Mouse (Mus musculus): ENCODE data around the gene Pet117. TPM values are rescaled to one million over a fixed set of nuclear protein-coding genes. Genes with fewer than 3 reads are reported as not detected.

The Pet117 gene
- polyA plus RNA-seq, 1 experiment from 2014 or later, result 2.3 TPM

DNA sequence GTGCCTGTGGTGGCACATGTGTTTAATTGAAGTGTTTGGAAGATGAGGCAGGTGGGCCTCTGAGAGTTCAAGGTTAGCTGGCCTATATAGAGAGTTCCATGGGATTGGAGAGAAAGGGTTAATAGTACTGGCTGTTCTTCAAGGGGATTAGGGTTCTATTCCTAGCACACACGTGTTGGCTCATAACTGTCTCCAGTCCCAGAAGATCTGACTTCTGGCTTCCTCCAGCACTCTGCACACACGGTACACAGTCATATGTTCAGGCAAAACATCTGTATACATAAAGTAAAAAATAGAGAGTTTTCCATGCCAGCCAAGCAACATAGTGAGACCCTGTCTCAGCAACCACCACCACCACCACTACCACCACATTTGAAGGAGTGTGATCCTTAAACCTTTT is 17.5 kb downstream of the Pet117 start:
- Histone ChIP-seq H3K9ac (no peak overlapping the region), H3K27me3 (no peaks in the 10 kb centered on the region), H3K4me1 (no peaks in the 10 kb centered on the region), H3K27ac (no peak overlapping the region; the same call in 1 of the 2 replicates), H3K9me3 (no peaks in the 10 kb centered on the region), H3K4me3 (no peak overlapping the region), H3K4me2 (no peak overlapping the region), H3K36me3 (peaks cover 78% of the 10 kb centered on the region)
- WGBS, result 41% methylated on average over 2 of the region's 2 CpGs
- ATAC-seq (ENCODE audit: insufficient number of reproducible peaks, low FRiP score, low TSS enrichment, low read depth), result no peak

DNA sequence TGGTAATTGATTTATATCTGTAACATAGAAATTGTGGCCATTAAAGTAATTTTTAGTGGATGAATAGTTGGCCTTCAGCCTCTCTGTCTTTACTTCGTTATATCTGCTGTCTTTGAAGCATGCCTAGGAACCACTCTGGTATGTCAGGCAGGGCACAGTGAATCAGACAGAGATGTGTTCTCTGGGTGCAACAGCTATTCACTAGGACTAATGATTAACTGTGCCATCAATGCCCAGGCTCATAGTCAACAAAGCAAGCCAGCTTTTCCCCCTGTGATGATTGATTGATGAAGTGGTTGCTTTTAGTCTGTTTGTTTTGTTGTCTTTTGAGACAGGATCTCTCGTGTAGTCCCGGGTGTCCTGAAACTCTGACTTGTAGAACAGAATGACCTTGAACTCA is 19.6 kb downstream of the Pet117 start:
- no peaks in the 10 kb centered on the region for H3K27me3 ChIP-seq
- no peak overlapping the region for H3K27ac ChIP-seq
- ATAC-seq (ENCODE audit: insufficient number of reproducible peaks, low FRiP score, low TSS enrichment, low read depth), result no peak
- H3K4me2 ChIP-seq, result no peak overlapping the region
- H3K9me3 ChIP-seq, result no peaks in the 10 kb centered on the region
- H3K9ac ChIP-seq, result no peak overlapping the region
- H3K36me3 ChIP-seq, result peaks cover 71% of the 10 kb centered on the region
- no peaks in the 10 kb centered on the region for H3K4me1 ChIP-seq
- WGBS, result 92% methylated on average over 3 of the region's 3 CpGs
- H3K4me3 ChIP-seq, result no peak overlapping the region

DNA sequence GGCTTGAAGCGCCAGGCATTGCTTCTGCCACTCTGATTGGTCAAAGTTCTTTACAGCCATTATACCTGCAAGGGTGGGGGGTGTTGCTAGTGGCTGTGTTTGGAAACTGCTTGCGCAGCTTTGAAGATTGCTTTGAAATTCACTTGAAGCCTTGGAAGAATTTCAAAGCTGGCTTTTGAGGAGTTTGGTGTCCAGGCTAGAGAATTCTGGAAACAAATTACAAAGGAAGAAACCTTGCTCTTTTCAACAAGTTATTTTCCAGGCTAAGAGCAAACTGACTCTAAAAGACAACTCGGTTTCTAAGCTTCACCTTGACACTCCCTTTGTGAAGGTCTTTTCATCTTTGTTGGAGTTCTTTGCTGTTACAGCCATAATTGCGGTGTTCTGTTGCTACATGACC is 30.7 kb downstream of the Pet117 start:
- Histone ChIP-seq H3K27ac (no peak overlapping the region), H3K9me3 (no peaks in the 10 kb centered on the region), H3K9ac (no peak overlapping the region), H3K27me3 (no peaks in the 10 kb centered on the region), H3K4me3 (no peak overlapping the region), H3K36me3 (peaks cover 93% of the 10 kb centered on the region), H3K4me1 (no peaks in the 10 kb centered on the region), H3K4me2 (no peak overlapping the region)
- no peak for ATAC-seq (ENCODE audit: insufficient number of reproducible peaks, low FRiP score, low TSS enrichment, low read depth)
- WGBS, result 85% methylated on average over 4 of the region's 4 CpGs

DNA sequence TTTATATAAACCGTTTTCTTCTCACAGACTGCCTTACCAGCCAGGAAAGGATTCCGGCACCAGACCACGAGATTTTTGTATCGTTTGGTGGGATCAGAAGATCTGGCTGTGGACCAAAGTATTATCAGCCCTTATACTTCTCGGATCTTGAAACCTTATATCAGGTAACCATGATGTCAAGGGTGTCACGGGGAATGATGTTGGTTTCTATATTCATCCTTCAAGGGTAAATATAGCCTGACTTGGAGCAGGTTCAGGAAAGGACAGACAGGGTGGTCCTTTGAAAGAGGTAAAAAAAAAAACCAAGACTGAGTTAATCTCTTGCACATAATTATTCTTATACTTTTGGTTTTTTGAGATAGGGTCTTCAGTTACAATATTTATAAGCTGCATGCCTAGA is 31.9 kb downstream of the Pet117 start:
- 86% methylated on average over 6 of the region's 6 CpGs for WGBS
- no peak for ATAC-seq (ENCODE audit: insufficient number of reproducible peaks, low FRiP score, low TSS enrichment, low read depth)
- H3K36me3 ChIP-seq, result peaks cover 91% of the 10 kb centered on the region

DNA sequence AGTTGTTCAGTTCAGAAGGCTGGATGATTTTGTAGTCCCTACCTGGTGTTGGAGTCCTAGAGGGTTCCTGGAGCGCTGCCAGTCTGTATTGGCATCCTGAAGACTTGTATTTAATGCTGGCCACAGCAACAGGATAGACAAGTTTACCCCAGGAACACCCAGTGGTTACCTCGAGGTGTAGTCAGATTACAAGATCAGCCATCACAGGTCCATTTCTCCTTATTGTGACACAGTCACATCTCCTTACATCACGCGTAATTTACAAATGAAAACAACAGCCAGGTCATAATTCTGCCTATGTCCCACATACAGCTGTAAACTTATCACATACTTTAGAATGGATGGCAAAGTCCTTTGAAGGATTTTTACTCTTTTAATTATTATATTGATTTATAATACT is 40.2 kb downstream of the Pet117 start:
- Histone ChIP-seq H3K36me3 (peaks cover 52% of the 10 kb centered on the region), H3K4me2 (no peak overlapping the region), H3K4me3 (no peak overlapping the region), H3K27ac (no peak overlapping the region), H3K9me3 (no peaks in the 10 kb centered on the region), H3K27me3 (no peaks in the 10 kb centered on the region), H3K9ac (no peak overlapping the region), H3K4me1 (no peaks in the 10 kb centered on the region)
- 85% methylated on average over 4 of the region's 4 CpGs for WGBS
- no peak for ATAC-seq (ENCODE audit: insufficient number of reproducible peaks, low FRiP score, low TSS enrichment, low read depth)

More for the DNA sequence above, 31.9 kb downstream of the Pet117 start:
- Histone ChIP-seq H3K9ac (no peak overlapping the region), H3K4me3 (no peak overlapping the region), H3K9me3 (no peaks in the 10 kb centered on the region), H3K27me3 (no peaks in the 10 kb centered on the region), H3K4me1 (no peaks in the 10 kb centered on the region), H3K27ac (no peak overlapping the region), H3K4me2 (no peak overlapping the region)

DNA sequence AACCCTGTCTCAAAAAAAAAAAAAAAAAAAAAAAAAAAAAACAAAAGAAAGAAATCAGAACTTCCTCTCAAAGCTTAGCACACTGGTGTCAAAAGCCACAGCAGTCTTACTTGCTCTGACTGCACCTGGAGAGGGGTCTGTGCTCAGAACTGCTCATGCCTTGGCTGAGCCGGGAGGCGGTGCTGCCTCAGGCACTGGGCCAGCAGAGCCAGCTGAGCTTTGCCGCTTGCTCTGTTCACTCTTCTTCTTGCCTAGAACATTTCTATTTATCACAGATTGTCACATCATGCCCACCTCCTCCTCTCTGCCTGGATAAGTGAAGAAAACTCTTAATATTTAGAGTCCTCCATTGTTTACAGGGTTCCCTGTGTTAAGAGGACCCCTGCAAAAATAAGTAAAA is 41.8 kb downstream of the Pet117 start:
- H3K4me3 ChIP-seq, result no peak overlapping the region
- H3K4me1 ChIP-seq, result no peaks in the 10 kb centered on the region
- peaks cover 45% of the 10 kb centered on the region for H3K36me3 ChIP-seq
- 56% methylated on average over 3 of the region's 3 CpGs for WGBS
- no peak overlapping the region for H3K4me2 ChIP-seq
- no peak for ATAC-seq (ENCODE audit: insufficient number of reproducible peaks, low FRiP score, low TSS enrichment, low read depth)
- H3K27me3 ChIP-seq, result no peaks in the 10 kb centered on the region
- H3K9ac ChIP-seq, result no peak overlapping the region
- no peaks in the 10 kb centered on the region for H3K9me3 ChIP-seq
- no peak overlapping the region for H3K27ac ChIP-seq

DNA sequence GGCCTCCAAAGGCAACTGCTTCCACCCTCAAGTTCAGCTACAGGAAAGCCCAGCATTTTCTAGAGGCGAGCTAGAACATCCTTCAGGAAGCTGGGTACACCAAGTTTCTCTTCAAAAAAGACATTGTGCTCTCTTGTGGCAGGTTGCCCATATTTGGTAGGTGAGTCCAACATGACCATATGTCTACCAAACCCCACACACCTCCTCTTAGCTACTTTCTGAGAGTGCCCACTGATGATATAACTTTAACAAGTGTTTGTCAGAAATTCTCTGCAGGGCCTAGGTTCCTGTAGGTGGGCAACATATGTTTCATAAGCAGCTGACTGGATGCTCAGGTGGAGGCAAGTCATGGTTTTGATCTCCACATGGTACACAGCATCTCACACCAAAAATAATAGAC is 45.9 kb downstream of the Pet117 start:
- Histone ChIP-seq H3K27me3 (no peaks in the 10 kb centered on the region), H3K9me3 (no peaks in the 10 kb centered on the region), H3K4me1 (peaks cover 5% of the 10 kb centered on the region; the same call in 1 of the 2 replicates), H3K9ac (no peak overlapping the region), H3K4me3 (no peak overlapping the region), H3K36me3 (peaks cover 15% of the 10 kb centered on the region), H3K27ac (no peak overlapping the region), H3K4me2 (no peak overlapping the region)
- no peak for ATAC-seq (ENCODE audit: insufficient number of reproducible peaks, low FRiP score, low TSS enrichment, low read depth)
- 91% methylated on average over 1 of the region's 1 CpGs for WGBS

DNA sequence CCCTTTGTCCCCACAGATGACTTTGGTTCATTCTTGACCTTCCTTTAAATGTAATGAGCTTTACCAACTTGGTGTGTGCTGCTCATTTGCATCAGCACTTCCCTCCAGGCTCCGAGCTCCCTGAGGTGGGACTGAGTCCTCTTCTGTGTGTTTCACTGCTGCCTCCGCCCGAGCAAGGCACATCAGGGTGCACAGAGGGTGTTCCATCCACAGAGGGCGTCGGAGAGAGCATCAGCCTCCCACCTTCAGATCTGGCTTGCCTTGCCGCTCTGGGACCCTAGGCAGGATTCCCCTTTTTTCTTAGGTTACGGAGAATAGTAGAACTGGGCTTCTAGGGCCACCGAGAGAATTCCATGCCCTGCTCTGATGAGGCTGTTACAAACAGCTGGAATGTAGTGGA is 48.1 kb downstream of the Pet117 start:
- H3K4me3 ChIP-seq, result no peak overlapping the region
- 36% methylated on average over 8 of the region's 8 CpGs for WGBS
- no peaks in the 10 kb centered on the region for H3K27me3 ChIP-seq
- H3K27ac ChIP-seq, result no peak overlapping the region
- peaks cover 5% of the 10 kb centered on the region; the same call in 1 of the 2 replicates for H3K4me1 ChIP-seq
- no peak overlapping the region for H3K4me2 ChIP-seq
- no peak overlapping the region for H3K9ac ChIP-seq
- H3K9me3 ChIP-seq, result no peaks in the 10 kb centered on the region
- peaks cover 11% of the 10 kb centered on the region for H3K36me3 ChIP-seq
- ATAC-seq (ENCODE audit: insufficient number of reproducible peaks, low FRiP score, low TSS enrichment, low read depth), result no peak

DNA sequence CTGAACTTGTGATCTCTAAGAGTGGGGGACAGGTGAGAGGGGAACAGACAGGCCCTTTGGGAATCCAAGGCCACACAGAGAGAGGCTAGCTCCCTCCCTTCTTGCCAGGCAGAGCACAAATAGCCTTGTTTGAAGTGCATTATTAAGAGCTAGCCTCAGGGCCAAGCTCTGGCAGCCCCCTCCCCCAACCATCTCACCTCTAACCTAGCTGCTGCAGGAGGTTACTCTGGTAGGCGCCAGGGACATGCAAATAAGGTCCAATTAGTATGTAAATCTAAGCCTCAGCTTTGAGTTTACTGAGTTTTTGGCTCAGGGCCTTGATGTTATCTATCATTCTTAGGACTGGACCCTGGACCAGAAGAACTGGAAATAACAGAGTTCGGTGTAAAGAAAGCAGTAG is 49.3 kb downstream of the Pet117 start:
- no peak overlapping the region for H3K4me3 ChIP-seq
- ATAC-seq (ENCODE audit: insufficient number of reproducible peaks, low FRiP score, low TSS enrichment, low read depth), result no peak
- no peak overlapping the region for H3K9ac ChIP-seq
- H3K9me3 ChIP-seq, result no peaks in the 10 kb centered on the region
- peaks cover 5% of the 10 kb centered on the region; the same call in 1 of the 2 replicates for H3K4me1 ChIP-seq
- H3K27ac ChIP-seq, result no peak overlapping the region
- whole genome bisulfite sequencing, result 24% methylated on average over 2 of the region's 2 CpGs
- no peak overlapping the region for H3K4me2 ChIP-seq
- H3K27me3 ChIP-seq, result no peaks in the 10 kb centered on the region
- peaks cover 6% of the 10 kb centered on the region for H3K36me3 ChIP-seq

DNA sequence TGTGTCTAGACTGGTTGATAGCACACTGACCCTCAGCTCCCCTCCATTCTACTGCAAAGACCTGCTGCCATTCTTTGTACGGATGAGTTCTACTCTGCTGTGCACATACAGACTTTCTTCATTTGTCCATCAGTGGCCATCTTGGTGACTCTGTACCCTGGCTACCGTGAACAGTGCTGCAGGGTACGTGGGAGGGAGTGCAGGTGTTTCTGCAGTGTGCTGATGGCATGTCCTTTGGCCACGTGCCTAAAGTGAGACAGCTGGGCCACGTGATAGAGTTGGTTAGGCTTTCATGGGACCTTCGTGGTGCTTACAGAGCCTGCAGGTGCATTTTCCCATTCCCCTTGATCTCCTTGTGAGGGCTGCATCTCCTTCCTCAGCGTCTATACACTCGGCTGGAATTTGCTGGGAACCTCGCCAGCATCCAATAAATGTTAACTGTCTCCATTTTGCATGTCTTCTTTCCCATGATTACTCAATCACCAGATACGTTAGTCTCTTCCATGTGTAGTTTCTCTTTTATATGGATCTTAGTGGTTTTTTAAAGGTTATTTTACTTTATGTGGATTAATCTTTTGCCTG is 53.4 kb downstream of the Pet117 start:
- ATAC-seq (ENCODE audit: insufficient number of reproducible peaks, low FRiP score, low TSS enrichment, low read depth), result no peak
- no peak overlapping the region for H3K27ac ChIP-seq
- H3K27me3 ChIP-seq, result no peaks in the 10 kb centered on the region
- H3K4me3 ChIP-seq, result no peak overlapping the region
- no peaks in the 10 kb centered on the region for H3K9me3 ChIP-seq
- no peaks in the 10 kb centered on the region; the same call in 1 of the 2 replicates for H3K4me1 ChIP-seq
- 51% methylated on average over 10 of the region's 10 CpGs for WGBS
- no peaks in the 10 kb centered on the region for H3K36me3 ChIP-seq
- no peak overlapping the region for H3K9ac ChIP-seq
- no peak overlapping the region for H3K4me2 ChIP-seq

Other genes with a start within 250 kb of the Pet117 start
- 18.7 and 19.4 TPM in 2 replicates for gene Mgme1, start 98.3 kb upstream of the Pet117 start, polyA plus RNA-seq (2015; fragmentation: Nextera tagmentation; extraction: Ambion mirVana)
- gene Snx5, start 98.1 kb upstream of the Pet117 start, polyA plus RNA-seq (2015; fragmentation: Nextera tagmentation; extraction: Ambion mirVana), result 107 and 120 TPM in 2 replicates
- 1.6 and 2.3 TPM in 2 replicates for gene Ovol2, start 36.9 kb upstream of the Pet117 start, polyA plus RNA-seq (2015; fragmentation: Nextera tagmentation; extraction: Ambion mirVana)
- gene Kat14, start within 50 bp of the Pet117 start, polyA plus RNA-seq (2015; fragmentation: Nextera tagmentation; extraction: Ambion mirVana), result 40.1 and 41.8 TPM in 2 replicates
- 0.61 and 0.63 TPM in 2 replicates for gene Dzank1, start 158.4 kb downstream of the Pet117 start, polyA plus RNA-seq (2015; fragmentation: Nextera tagmentation; extraction: Ambion mirVana)
- 21.9 and 22.3 TPM in 2 replicates for gene Polr3f, start 158.7 kb downstream of the Pet117 start, polyA plus RNA-seq (2015; fragmentation: Nextera tagmentation; extraction: Ambion mirVana)
- gene Rbbp9, start 181.9 kb downstream of the Pet117 start, polyA plus RNA-seq (2015; fragmentation: Nextera tagmentation; extraction: Ambion mirVana), result 57.8 and 61.2 TPM in 2 replicates
- 78.6 and 78.7 TPM in 2 replicates for gene Sec23b, start 187.2 kb downstream of the Pet117 start, polyA plus RNA-seq (2015; fragmentation: Nextera tagmentation; extraction: Ambion mirVana)
- 23.8 and 38.9 TPM in 2 replicates for gene Smim26, start 225.1 kb downstream of the Pet117 start, polyA plus RNA-seq (2015; fragmentation: Nextera tagmentation; extraction: Ambion mirVana)
- 39.3 and 40.5 TPM in 2 replicates for gene Dtd1, start 230.9 kb downstream of the Pet117 start, polyA plus RNA-seq (2015; fragmentation: Nextera tagmentation; extraction: Ambion mirVana)

Data from limb, embryonic 15.5 days (tissue).